Mouse (Mus musculus): ENCODE data around the gene Ccdc174. TPM values are rescaled to one million over a fixed set of nuclear protein-coding genes. Genes with fewer than 3 reads are reported as not detected.

Gene Ccdc174
- polyA plus RNA-seq, 1 experiment from 2014 or later: 60.7 TPM

- ATAC-seq: no peak
- no peaks in the 10 kb centered on the region for H3K9me3 ChIP-seq (replicated peaks)
- no peak overlapping the region for H3K4me3 ChIP-seq
- H3K9ac ChIP-seq: no peak overlapping the region
- H3K27me3 ChIP-seq: no peaks in the 10 kb centered on the region
- H3K36me3 ChIP-seq (ENCODE audit: poor library complexity, severe bottlenecking): no peaks in the 10 kb centered on the region
- 60% methylated on average over 2 of the region's 2 CpGs for WGBS
- no peak overlapping the region for H3K27ac ChIP-seq
- no peak overlapping the region for H3K4me2 ChIP-seq
- H3K4me1 ChIP-seq: no peaks in the 10 kb centered on the region
Observed at GRCm38 (mm10) chr6:91948426-91948825, 70.6 kb downstream of the Ccdc174 start.

Other genes with a start within 250 kb of the Ccdc174 start
- gene Slc6a6, start 194.0 kb upstream of the Ccdc174 start, polyA plus RNA-seq (2015; fragmentation: Nextera tagmentation; extraction: Ambion mirVana): 68.2 and 73.1 TPM in 2 replicates
- 2.2 and 3.1 TPM in 2 replicates for gene Grip2, start 50.8 kb upstream of the Ccdc174 start, polyA plus RNA-seq (2015; fragmentation: Nextera tagmentation; extraction: Ambion mirVana)
- 0.62 and 1.4 TPM in 2 replicates for gene 4930590J08Rik, start 24.8 kb downstream of the Ccdc174 start, polyA plus RNA-seq (2015; fragmentation: Nextera tagmentation; extraction: Ambion mirVana)
- gene Fgd5, start 100.8 kb downstream of the Ccdc174 start, polyA plus RNA-seq (2015; fragmentation: Nextera tagmentation; extraction: Ambion mirVana): 5.2 and 6.0 TPM in 2 replicates
- 21.7 and 24.9 TPM in 2 replicates for gene Nr2c2, start 213.3 kb downstream of the Ccdc174 start, polyA plus RNA-seq (2015; fragmentation: Nextera tagmentation; extraction: Ambion mirVana)

Measured in forebrain, embryonic 13.5 days (tissue).